Mouse (Mus musculus) cerebellum, adult 11 months (tissue): ENCODE measurements around the gene Tmem223.
A peak's percentile ranks its signal among the peaks of the same experiment; 100 is the strongest.

Source experiments
- DNase-seq: peaks from one replicate; pipeline ENCODE4 v3.0.0; 2022

Gene Tmem223

DNA sequence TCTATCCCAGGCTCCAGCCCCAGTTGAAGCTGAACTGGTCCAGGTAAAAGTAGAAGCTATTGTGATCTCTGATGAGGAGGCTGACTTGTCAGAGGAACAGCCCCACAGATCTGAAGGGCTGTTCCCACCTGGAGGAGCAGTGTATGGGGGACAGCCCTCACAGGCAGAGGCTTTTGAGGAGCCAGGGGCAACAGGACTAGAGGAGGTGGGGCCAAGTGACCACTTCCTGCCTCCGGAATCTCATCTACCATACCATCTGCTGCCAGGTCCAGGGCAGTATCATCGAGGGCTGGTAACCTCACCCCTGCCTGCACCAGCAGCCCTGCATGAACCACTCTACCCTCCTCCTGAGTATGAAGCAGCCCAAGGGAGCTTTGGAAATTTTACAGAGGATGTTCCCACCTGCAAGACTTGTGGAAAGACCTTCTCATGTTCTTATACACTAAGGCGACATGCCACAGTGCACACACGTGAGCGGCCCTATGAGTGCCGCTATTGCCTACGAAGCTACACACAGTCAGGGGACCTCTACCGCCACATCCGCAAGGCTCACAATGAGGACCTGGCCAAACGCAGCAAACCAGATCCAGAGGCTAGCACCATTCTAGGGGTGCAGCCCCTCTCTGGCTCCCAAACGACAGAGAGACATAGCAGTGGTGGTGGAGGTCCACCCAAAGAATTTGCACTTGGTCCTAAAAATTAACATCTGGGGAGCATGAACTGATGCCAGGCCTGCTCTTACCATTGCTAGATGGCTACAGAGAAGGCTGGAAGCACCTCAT is 33.3 kb downstream of the Tmem223 start:
- DNase-seq: no peak

DNA sequence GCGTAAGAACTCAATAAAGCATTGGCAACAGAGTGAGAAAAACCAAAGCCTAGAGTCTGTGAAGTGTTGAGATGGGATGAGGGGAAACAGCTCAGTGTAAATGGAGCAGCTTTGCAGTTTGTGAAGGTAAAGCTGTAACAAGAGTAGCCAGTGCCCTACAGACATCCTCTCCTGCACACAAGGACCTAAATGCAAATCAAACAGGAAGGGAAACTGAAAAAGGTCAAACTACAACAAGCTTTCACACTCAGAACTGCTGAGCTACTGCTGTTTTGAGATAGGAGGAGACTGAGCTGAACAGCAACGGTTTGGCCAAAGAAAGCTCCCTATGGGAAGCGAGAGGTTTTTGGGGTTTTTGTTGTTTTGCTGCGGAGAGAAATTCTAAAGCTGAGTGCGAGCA is 36.0 kb downstream of the Tmem223 start:
- DNase-seq: no peak

DNA sequence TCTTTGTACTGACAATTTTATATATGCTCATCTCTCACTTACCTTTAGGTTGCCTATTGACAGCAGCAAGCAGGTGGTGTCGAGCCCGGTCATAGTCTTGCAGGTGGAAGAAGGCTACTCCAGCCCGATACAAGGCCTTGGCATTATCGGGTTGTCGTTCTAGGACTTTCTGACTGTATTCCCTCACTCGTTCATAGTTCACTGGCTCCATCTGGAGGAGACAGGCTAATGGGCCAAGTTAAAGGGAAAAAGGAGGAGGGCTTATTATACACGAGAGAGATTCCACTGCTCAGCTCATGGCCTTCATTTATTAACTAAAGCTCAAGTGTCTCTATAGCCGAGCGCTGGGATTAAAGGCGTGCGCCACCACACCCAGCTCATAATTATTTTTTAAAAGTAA is 45.0 kb downstream of the Tmem223 start:
- DNase-seq: no peak

DNA sequence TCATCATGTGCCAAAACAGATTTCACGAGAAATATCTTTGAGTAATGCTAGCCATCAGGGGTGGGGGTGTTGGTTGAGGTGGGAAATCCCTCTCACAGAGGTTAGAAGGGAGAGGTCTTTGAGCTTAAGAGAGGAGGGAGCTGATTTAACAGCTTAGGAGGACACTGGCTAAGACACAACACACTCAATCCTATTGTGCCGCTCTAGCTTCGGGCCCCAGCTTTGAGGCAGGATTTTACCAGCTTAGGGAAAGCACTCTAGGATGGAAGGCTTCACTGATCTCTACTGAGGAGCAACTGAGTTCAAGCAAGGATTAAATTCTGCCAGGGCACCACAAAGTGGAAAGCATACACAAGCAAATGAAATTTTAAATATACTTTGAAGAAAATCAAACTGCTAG is 46.2 kb downstream of the Tmem223 start:
- DNase-seq: no peak

DNA sequence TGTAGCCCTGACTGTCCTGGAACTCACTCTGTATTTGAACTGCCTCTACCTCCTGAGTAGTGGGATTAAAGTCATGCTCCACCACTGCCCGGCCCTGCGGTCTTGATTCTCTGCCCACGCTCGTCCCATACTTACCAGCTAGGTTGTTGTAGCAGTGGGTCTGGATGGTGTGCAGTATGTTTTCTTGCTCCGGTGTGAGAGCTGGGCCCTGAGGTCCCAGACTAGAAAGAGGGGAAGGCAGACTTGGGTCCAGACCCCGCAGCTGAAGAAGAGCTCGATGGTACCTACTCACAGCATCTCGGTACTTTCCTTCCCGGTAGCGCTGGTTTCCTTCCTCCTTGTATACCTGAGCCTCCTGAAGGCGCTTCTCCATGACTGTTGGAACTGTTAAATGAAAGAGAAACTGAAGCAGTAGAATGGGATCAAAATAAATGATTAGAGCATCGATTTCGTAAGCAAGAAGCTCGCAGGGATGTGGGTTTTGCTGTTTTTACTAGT is 47.6 kb downstream of the Tmem223 start:
- no peak for DNase-seq

DNA sequence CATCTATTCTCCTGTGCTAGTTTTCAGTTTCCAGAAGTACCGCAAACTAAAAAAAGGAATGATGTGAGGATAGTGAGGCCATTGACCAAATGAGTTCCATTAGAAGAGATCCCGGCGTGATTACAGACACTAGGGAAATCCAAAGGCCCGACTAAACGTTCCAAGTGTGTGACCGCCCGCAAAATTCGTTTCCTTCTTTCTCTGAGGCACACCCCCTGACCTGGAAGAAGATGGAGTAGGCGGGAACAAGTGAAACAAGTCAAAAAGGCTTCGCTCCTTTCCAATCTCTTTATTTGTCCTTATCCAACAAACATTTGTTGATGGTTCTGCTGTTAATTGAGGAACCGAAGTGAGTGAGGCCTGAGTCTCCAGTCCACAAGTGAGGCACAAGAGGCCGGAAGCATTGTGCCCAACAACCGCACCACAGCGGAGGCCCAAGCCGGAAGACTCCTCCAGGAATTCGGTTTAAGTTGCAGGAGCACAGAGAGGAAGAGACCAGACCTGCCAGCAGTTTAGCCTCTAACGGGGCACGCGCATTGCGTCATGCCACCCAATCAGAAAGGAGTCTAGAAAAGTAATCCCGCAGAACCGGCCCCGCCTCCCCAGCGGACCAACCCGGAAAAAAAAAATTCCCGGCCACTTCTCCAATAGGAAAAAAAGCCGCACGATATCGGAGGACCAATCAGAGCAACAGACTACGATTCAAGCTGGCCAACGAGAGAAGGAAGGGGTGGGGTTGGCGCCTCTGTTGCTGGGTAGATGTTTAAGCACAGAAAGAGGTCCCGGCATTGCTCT is 48.2 kb downstream of the Tmem223 start, which contains the start of gene Ttc9c:
TSS of gene Ttc9c (minus strand) at position 533 of the 795 bp plus-strand sequence.
- DNase-seq: peak; percentile 94

DNA sequence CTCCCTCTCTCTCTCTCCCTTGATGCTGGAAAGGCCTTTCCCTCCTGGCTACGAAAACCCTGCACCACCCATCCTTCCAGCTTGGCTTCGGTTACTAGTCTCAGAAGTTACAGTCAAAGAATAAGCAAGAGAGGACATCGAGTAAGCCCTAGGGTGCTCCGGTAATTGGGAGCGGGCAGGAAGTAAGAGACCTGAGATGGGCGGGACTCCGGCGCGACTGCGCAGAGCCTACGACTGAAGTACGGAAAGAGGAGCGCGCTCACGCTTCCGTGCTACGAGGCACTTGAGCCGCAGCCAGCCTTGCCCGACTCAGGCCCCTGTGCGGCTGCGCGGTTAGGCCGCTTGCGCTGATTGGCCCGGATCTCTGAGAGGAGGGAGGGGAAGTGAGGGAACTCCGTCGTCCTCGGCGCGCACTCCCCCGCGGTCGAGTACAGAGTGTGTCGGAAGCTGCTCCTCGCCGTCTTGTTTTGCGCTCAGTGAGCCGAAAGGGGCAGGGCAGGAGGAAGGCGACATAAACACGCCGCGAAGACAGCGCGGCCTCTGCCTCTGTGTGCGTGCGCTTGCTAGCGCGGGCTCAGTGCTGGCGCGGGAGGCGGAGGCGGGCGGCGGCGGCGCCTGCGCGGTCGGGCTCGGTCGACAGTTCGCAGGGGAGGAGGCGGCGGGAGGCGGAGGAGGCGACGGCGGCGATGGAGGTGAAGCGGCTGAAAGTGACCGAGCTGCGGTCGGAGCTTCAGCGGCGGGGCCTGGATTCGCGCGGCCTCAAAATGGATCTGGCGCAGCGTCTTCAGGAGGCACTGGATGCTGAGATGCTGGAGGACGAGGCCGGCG is 49.0 kb downstream of the Tmem223 start, which contains the start of gene Hnrnpul2:
TSS of gene Hnrnpul2 (plus strand) at position 415 of the 828 bp plus-strand sequence.
- peak; percentile 98 for DNase-seq

DNA sequence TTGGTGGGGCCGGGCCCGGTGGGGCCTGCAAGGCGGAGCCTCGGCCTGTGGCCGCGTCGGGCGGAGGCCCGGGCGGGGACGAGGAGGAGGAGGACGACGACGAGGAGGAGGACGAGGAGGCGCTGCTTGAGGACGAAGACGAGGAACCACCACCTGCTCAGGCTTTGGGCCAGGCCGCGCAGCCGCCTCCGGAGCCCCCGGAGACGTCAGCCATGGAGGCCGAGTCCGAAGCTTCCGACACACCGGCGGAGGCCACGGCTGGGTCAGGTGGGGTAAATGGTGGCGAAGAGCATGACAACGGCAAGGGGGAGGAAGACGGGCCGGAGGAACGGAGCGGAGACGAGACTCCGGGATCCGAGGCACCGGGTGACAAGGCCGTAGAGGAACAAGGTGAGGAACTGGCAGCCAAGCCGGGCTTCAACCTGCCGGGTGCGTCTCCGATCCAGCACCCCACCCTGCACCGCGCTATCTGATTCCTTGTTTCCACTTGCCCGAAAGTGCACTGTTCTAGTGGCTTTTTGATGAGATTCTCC is 49.7 kb downstream of the Tmem223 start:
- no peak for DNase-seq

DNA sequence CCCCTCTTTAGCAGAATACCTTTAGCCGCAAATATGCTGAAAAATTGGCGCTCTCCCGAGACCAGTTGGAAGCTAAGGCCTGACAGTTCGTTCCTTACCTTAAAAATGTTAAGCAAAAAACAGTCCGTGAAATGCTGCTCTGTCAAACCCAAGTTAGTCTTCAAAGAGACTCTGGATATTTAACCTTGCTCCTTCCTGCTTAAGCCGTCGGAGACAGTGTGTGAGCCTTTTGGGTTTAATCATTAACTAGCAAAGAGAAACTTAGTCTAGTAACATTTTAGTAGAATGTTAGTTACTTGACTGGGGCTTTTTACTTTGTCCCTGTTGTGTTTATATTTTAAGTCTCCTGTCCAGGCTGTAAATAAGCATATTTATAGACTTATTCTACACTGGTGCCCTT is 50.4 kb downstream of the Tmem223 start:
- DNase-seq: no peak
